Mouse (Mus musculus) layer of hippocampus, postnatal 36 days (tissue): ENCODE measurements around the gene Calr4. TPM values are rescaled to one million over a fixed set of nuclear protein-coding genes. Genes with fewer than 3 reads are reported as not detected.

ENCODE experiments used
- DNase-seq, 2 experiments: peaks; one replicate each; pipeline ENCODE4 v3.0.0; 2022
- total RNA-seq, 2 experiments: library from RNA; stranded (reverse); gene quantifications; 2 replicates each; pipeline ENCODE4 v1.2.3; 2021

Calr4 gene
- total RNA-seq, result under 1 TPM; 0.71 to 0.75 TPM

- no peak for DNase-seq
These were observed at the start of gene Calr4 for GRCm38 (mm10) chr4:109234185-109234584. TSS of gene Calr4 (plus strand) at chr4:109234485.

- no peak for DNase-seq
These were observed 48.5 kb upstream of the Calr4 start for GRCm38 (mm10) chr4:109185616-109186405.

DNA sequence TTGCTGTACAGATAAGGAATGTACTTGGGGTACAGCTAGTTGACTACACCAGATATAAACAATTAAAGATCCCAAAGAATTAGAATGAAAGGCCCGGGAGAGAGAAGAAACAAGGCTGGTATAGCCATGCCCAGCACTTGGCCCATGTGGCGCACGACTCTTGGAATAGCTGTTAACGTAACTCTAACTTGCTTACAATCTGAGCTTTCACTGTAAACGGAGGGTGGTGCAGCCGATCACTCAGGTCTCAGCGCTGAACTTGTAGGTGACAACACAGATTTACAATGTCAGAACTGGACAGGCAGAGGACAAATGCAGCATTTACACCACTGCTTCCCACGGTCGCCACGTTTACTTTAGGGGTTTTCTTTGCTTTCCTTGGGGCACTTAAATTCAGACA, 42.7 kb upstream of the Calr4 start:
- DNase-seq, result no peak

DNA sequence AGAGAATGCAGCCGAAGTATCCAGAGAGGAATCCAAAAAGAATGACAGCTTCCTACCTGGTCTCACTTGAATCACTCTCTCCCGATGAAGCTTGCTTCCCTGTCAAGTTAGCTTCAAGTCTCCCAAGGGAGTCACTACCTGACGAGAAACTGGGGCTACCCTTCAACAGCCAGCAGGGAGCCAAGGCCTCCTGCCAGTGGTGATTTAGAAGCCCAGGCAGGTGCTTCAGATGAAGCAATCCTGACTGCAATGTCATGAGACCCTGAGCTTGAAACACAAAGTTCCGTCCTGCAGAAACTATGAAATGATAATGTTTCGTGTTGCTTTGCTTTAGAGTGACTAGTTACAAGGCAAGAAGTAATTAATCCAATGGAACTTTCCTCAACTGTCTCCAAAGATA, 40.4 kb upstream of the Calr4 start:
- DNase-seq, result no peak

- no peak for DNase-seq
These were observed 38.2 kb upstream of the Calr4 start for GRCm38 (mm10) chr4:109195900-109196629.

DNA sequence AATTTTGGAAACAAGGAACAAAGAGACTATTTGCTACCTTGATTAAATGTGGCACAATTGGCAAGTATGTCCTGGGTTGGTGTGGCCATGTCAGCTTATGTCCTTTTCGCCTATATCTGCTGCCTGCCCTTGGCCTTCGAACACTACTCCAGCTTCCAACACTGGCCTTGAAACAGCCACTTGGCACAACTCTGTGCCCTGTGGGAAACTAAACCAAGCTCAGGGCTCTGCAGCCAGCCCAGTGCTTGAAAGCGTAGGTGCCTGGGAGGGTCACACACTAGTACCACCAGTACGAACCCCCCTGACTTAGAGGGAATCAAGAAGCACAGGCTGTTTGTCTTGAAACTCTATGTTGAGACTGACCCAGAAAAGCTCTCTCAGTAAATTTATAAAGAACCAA, 35.2 kb upstream of the Calr4 start:
- DNase-seq, result no peak

DNA sequence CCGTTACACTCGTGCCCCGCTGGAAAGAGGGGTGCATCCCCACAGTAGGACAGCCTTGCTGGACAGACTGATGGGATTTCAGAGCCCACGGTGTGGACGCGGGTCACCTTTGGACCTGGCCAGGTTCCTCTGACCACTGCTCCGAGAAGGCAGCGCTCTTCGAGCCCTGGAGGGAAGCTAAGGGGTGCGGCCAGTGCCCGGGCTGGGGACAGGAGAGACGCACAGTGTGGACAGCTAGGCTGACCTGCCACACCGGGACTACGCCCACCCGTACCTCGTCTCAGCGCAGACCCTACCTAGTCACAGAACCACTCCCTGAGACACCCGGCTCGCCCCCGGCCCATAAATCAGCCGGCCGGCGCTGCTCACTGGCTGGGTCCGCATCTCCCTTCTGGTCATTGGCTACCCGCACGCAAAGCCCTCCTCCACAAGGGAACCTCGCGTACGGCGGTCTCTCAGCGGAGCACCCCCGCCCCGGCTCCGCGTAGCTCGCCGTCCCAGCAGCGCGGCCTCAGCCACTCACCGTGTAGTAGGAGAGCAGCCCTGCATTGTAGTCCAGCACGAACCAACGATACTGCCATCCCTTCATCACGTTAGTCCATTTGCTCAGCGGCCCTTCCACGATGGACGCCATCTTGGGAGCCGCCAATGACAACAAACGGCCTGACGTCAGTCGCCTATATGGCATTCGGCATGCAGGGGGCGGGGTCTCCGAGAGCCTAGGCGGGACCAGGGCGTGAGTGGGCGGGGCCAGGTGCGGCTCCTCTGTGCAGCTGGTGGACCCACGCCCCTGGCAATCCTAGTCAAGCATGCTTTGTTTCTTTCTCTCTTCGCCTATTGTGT, 32.5 kb upstream of the Calr4 start, which contains the start of gene Osbpl9:
TSS of gene Osbpl9 (minus strand) at position 691 of the 843 bp plus-strand sequence.
- peak; percentile 96 to 97 for DNase-seq

DNA sequence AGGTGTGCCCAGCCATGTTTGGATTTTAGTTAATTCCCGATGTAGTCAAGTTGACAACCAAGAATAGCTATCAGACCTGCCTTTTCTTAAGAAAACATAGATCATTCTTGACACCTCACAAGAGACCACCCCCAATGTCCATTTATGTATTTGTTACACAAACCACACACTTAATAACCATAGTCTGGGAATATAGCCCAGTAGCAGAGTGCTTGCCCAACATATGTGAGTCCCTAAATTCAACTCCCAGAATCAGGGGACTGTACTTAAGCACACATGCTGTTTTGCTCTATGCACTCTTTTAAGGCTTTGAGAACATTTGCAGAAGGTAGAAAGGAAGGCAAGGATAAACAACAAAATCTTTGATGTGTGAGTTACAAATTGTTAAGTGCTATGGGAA, 30.4 kb upstream of the Calr4 start:
- DNase-seq, result no peak

DNA sequence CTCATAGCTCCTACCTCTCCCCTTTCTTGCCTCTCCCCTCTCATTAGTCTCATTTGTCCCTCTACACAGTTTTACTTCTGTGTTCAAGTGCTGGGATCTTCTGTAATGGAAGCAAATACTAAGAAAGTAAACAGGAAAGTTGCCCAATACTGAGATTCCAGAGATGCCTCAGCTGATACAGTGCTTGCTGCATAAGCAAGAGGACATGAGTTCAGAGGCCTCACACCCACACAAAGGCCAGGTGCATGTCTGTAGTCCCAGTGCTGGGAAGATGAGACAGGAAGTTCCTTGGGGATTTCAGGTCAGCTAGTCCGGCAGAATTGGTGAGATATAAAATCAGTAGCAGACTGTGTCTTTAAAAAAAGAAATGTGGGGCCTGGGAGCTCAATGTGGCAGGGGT, 29.9 kb upstream of the Calr4 start:
- no peak for DNase-seq

- DNase-seq, result no peak
These were observed 26.8 kb upstream of the Calr4 start for GRCm38 (mm10) chr4:109207524-109207923.

DNA sequence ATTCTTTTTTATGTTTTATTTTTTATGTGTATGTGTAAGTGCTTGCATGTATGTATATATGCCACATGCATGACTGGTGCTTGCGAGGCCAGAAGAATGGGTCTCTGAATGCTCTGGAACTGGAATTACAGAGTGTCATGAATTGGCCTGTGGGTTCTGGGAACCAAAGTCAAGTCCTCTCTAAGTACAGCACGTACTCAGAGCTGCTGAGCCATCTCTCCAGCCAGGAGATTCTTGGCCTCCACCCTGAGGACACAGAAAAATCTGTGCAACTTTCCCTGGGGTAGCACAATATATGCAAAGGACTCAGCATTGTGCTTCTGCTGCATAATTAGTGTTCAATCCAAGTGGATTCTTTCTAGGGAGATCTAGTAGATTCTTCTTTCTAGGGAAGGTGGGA, 24.0 kb upstream of the Calr4 start:
- DNase-seq, result no peak

GRCm38 (mm10) chr4:109210881-109211280, 23.4 kb upstream of the Calr4 start:
- no peak for DNase-seq

DNA sequence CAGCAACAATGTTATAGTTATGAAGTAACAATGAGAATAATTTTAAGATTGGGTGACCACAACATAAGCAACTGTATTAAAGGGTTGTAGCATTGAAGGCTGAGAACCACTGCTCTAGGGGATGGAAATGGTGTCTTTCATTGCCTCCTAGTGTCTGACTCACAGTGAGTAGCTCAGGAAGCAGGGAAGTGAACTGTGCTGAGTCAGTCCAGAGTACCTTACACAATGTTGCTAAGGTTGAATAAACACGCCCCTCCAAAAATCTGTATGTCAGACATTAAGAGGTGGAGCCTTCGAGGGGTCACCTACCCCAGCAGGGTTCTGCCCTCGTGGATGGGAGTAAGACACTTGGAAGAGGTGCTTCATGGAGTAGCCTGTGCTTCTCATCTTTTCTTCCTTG, 20.3 kb upstream of the Calr4 start:
- no peak for DNase-seq

GRCm38 (mm10) chr4:109218008-109218407, 16.3 kb upstream of the Calr4 start:
- DNase-seq, result no peak

DNA sequence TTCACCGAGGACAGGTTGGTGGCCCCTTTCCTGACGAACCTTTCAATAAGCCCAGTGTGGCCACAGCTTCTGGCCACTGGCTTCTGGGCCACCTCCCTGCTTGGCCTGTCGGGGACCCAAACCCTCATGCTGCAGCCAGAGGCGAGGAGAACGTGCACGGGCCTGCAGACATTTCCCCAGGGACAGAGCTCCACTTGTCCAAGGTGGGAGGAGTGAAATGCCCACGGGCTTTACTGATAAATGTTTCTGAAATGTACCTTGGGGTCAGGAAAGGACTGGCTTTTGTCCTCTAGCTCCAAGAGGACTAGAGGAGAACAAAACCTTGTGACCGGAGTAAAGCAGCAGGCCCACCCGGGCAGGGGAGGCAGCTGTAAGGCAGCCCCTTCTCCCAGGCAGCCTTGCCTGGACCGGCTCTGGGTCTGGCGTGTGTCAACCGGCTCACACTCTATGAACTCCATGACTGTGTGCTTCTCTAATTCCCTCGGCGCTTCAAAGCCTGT, 13.8 kb upstream of the Calr4 start:
- DNase-seq, result no peak

- DNase-seq, result no peak
These were observed 12.3 kb upstream of the Calr4 start for GRCm38 (mm10) chr4:109222001-109222400.

- DNase-seq, result peak; percentile 87 to 89
These were observed 9.3 kb upstream of the Calr4 start for GRCm38 (mm10) chr4:109224762-109225552.

DNA sequence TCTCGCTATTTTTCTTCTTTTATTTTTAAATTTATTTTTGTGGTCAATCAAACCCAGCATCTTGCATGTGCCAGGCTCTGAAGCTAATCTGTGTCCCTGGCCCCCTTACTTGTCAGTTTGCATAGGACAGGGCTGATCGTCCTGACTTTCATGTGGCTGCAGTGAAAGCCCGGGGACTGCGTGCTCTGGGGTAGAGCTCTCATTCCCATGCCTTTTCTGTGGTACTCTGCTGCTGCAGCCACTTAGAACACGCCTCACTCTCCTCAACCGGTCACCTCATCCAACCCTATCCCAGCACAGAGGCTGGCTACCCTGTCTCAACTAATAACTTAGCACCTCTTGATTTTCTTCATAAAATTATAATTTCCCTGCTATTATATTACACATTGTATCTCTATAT, 8.7 kb upstream of the Calr4 start:
- DNase-seq, result no peak

DNA sequence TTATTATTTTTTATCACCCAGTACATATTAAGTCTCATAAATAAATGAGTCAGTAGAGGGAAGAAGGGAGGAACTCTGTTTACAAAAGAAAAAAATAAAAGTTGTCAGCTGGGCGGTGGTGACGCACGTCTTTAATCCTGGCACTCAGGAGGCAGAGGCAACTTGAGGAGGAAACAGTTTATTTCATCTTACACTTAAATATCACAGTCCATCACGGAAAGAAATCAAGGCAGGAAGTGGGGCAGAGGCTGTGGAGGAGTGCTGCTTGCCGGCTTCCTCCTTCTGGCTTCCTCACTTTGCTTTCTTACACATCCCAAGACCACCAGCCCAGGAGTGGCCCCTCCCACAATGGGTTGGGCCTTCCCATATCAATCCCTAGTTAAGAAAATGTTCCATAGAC, 8.2 kb upstream of the Calr4 start:
- DNase-seq, result no peak

- no peak for DNase-seq
These were observed 4.5 kb upstream of the Calr4 start for GRCm38 (mm10) chr4:109229766-109230279.

GRCm38 (mm10) chr4:109234806-109235350, 593 bp downstream of the Calr4 start:
- DNase-seq, result peak; percentile 18 to 37
